Mouse (Mus musculus) forebrain, embryonic 14.5 days (tissue): Measurements from ENCODE around the gene Ugt2b1. TPM values are rescaled to one million over a fixed set of nuclear protein-coding genes. Genes with fewer than 3 reads are reported as not detected.
"Not testable (repeated sequence)": the region's sequence is repeated elsewhere in the genome, so short reads cannot be mapped to it uniquely, and the experiment has no call there.

Experiments used
- ATAC-seq: fragments of 200-750 bp; cut with Nextera tagmentation; 2 replicates; pipeline ENCODE4 v1.8.0; 2017; ENCODE audit warnings: mild to moderate bottlenecking, moderate library complexity
- DNase-seq: peaks from one replicate; pipeline ENCODE4 v3.0.0-alpha.2; 2015; ENCODE audit warnings: low spot score
- H3K27ac ChIP-seq: fragments of 300-500 bp; sonication (generic); 2 replicates; pipeline ENCODE4 v1.5.1; 2014; ENCODE audit warnings: low read depth, mild to moderate bottlenecking, control low read depth, low read length, moderate library complexity
- H3K27me3 ChIP-seq: fragments of 300-500 bp; sonication (generic); replicated peaks from 2 replicates; pipeline ENCODE4 v1.6.1; 2014; ENCODE audit warnings: low read length, control low read depth, mixed read lengths; ENCODE audit not compliant: control insufficient read depth, insufficient read depth
- H3K36me3 ChIP-seq: fragments of 300-500 bp; sonication (generic); 2 replicates; pipeline ENCODE4 v1.6.1; 2014; ENCODE audit warnings: low read length, control low read depth; ENCODE audit not compliant: control insufficient read depth, insufficient read depth
- H3K4me1 ChIP-seq: fragments of 300-500 bp; sonication (generic); 2 replicates; pipeline ENCODE4 v1.6.1; 2014; ENCODE audit warnings: antibody characterized with exemption, low read length, control low read depth; ENCODE audit not compliant: control insufficient read depth, insufficient read depth
- H3K4me2 ChIP-seq: fragments of 300-500 bp; sonication (generic); 2 replicates; pipeline ENCODE4 v1.6.1; 2014; ENCODE audit warnings: mild to moderate bottlenecking, control low read depth, low read length
- H3K4me3 ChIP-seq: fragments of 300-500 bp; sonication (generic); 2 replicates; pipeline ENCODE4 v1.5.1; 2014; ENCODE audit warnings: low read depth, low read length, control low read depth
- H3K9ac ChIP-seq: fragments of 300-500 bp; sonication (generic); 2 replicates; pipeline ENCODE4 v1.6.1; 2014; ENCODE audit warnings: mild to moderate bottlenecking, low read length, control low read depth, moderate library complexity
- H3K9me3 ChIP-seq: fragments of 300-500 bp; sonication (generic); replicated peaks from 2 replicates; pipeline ENCODE4 v1.6.1; 2016; ENCODE audit warnings: low read length, control low read depth, mixed read lengths; ENCODE audit not compliant: control insufficient read depth
- WGBS: fragments of 180-500 bp; shearing (Covaris S2); extraction: QIAGEN DNeasy Blood & Tissue Kit; methylation state at CpG from one replicate; pipeline ENCODE4 v1.1.7; 2014; 5-methylcytosine and 5-hydroxymethylcytosine counted together
- polyA plus RNA-seq: library from polyadenylated mRNA; unstranded; fragments of >200 nt; fragmentation: Nextera tagmentation; extraction: Ambion mirVana; gene quantifications from 2 replicates; pipeline ENCODE4 v1.2.1, GENCODE M21; 2014

Ugt2b1 gene
- polyA plus RNA-seq, result not detected in 2 replicates

- 84% methylated on average over 2 of the region's 2 CpGs for WGBS
- Histone ChIP-seq H3K9me3 (no peaks in the 10 kb centered on the region), H3K4me2 (no peak within 1 kb of the TSS), H3K27me3 (no peaks in the 10 kb centered on the region), H3K27ac (no peak within 1 kb of the TSS), H3K36me3 (no peaks in the 10 kb centered on the region), H3K9ac (no peak within 1 kb of the TSS), H3K4me3 (no peak within 1 kb of the TSS), H3K4me1 (no peaks in the 10 kb centered on the region)
- DNase-seq (no peak), ATAC-seq (no peak)
These were observed at the start of gene Ugt2b1 for GRCm38 (mm10) chr5:86926426-86926825. Gene Ugt2b1 (minus strand): TSS chr5:86926530.

GRCm38 (mm10) chr5:86967271-86967670 is 40.9 kb upstream of the Ugt2b1 start:
- H3K36me3 ChIP-seq, H3K4me3 ChIP-seq, DNase-seq, H3K27ac ChIP-seq, H3K27me3 ChIP-seq, ATAC-seq, H3K9ac ChIP-seq, H3K9me3 ChIP-seq, H3K4me1 ChIP-seq, H3K4me2 ChIP-seq: not testable (repeated sequence)
- WGBS, result 91% methylated on average over 5 of the region's 5 CpGs

GRCm38 (mm10) chr5:86962849-86963248 is 36.5 kb upstream of the Ugt2b1 start:
- not testable (repeated sequence) for H3K4me2 ChIP-seq, H3K4me1 ChIP-seq, H3K27me3 ChIP-seq, H3K4me3 ChIP-seq, H3K36me3 ChIP-seq, H3K9ac ChIP-seq, H3K27ac ChIP-seq, DNase-seq, ATAC-seq, H3K9me3 ChIP-seq
- 85% methylated on average over 1 of the region's 1 CpGs for WGBS

GRCm38 (mm10) chr5:86961587-86962358 is 35.4 kb upstream of the Ugt2b1 start:
- Histone ChIP-seq H3K4me2 (no peak overlapping the region), H3K4me3 (no peak overlapping the region), H3K36me3 (no peaks in the 10 kb centered on the region), H3K27ac (no peak overlapping the region), H3K27me3 (no peaks in the 10 kb centered on the region), H3K9me3 (no peaks in the 10 kb centered on the region), H3K4me1 (no peaks in the 10 kb centered on the region), H3K9ac (no peak overlapping the region)
- ATAC-seq (no peak), DNase-seq (no peak)
- 90% methylated on average over 3 of the region's 3 CpGs for WGBS

GRCm38 (mm10) chr5:86960504-86960903 is 34.2 kb upstream of the Ugt2b1 start:
- Histone ChIP-seq H3K4me2 (no peak overlapping the region), H3K27me3 (no peaks in the 10 kb centered on the region), H3K4me3 (no peak overlapping the region), H3K9me3 (no peaks in the 10 kb centered on the region), H3K4me1 (no peaks in the 10 kb centered on the region), H3K9ac (no peak overlapping the region), H3K36me3 (no peaks in the 10 kb centered on the region), H3K27ac (no peak overlapping the region)
- ATAC-seq (no peak), DNase-seq (no peak)
- WGBS, result 93% methylated on average over 3 of the region's 3 CpGs

- 96% methylated on average over 2 of the region's 2 CpGs for WGBS
- Histone ChIP-seq H3K27ac (no peak overlapping the region), H3K4me3 (no peak overlapping the region), H3K9me3 (no peaks in the 10 kb centered on the region), H3K36me3 (no peaks in the 10 kb centered on the region), H3K9ac (no peak overlapping the region), H3K4me1 (no peaks in the 10 kb centered on the region), H3K27me3 (no peaks in the 10 kb centered on the region), H3K4me2 (no peak overlapping the region)
- DNase-seq, result no peak
- ATAC-seq, result no peak
These were observed 15.8 kb upstream of the Ugt2b1 start for GRCm38 (mm10) chr5:86942111-86942510.

- no peak overlapping the region for H3K4me2 ChIP-seq
- no peak for DNase-seq
- ATAC-seq, result no peak
- H3K36me3 ChIP-seq, result no peaks in the 10 kb centered on the region
- no peak overlapping the region for H3K27ac ChIP-seq
- no peaks in the 10 kb centered on the region for H3K9me3 ChIP-seq
- H3K4me1 ChIP-seq, result no peaks in the 10 kb centered on the region
- 77% methylated on average over 3 of the region's 3 CpGs for WGBS
- no peaks in the 10 kb centered on the region for H3K27me3 ChIP-seq
- H3K4me3 ChIP-seq, result no peak overlapping the region
- no peak overlapping the region for H3K9ac ChIP-seq
These were observed 5.6 kb downstream of the Ugt2b1 start for GRCm38 (mm10) chr5:86920661-86921233.

- no peak overlapping the region for H3K27ac ChIP-seq
- 83% methylated on average over 3 of the region's 3 CpGs for WGBS
- DNase-seq, result no peak
- no peaks in the 10 kb centered on the region for H3K27me3 ChIP-seq
- H3K4me3 ChIP-seq, result no peak overlapping the region
- H3K4me1 ChIP-seq, result no peaks in the 10 kb centered on the region
- no peak for ATAC-seq
- H3K9me3 ChIP-seq, result no peaks in the 10 kb centered on the region
- H3K9ac ChIP-seq, result no peak overlapping the region
- H3K4me2 ChIP-seq, result no peak overlapping the region
- H3K36me3 ChIP-seq, result no peaks in the 10 kb centered on the region
These were observed 14.8 kb downstream of the Ugt2b1 start for GRCm38 (mm10) chr5:86911357-86912099.

- H3K4me1 ChIP-seq, result no peaks in the 10 kb centered on the region
- no peak overlapping the region for H3K27ac ChIP-seq
- H3K27me3 ChIP-seq, result no peaks in the 10 kb centered on the region
- ATAC-seq, result no peak
- 80% methylated on average over 1 of the region's 1 CpGs for WGBS
- no peak overlapping the region for H3K4me2 ChIP-seq
- H3K9ac ChIP-seq, result no peak overlapping the region
- H3K36me3 ChIP-seq, result no peaks in the 10 kb centered on the region
- H3K9me3 ChIP-seq, result no peaks in the 10 kb centered on the region
- DNase-seq, result no peak
- no peak overlapping the region for H3K4me3 ChIP-seq
These were observed 15.6 kb downstream of the Ugt2b1 start for GRCm38 (mm10) chr5:86910770-86911169.
